20 mouse cellular contexts compared by ENCODE assay signal in genomic region chr1:150802642-150803041, GRCm38 (mm10).
"Had no signal": no experiment of that assay in that cellular context is flagged by ENCODE, and none has a peak within 500 bp of the region (broad histone marks: within the 10 kb centered on the region; RNA-seq: fewer than 3 reads in every experiment).

No protein-coding gene starts in this region.

- H3K4me3 ChIP-seq: limb, embryonic 12.5 days; limb, embryonic 15.5 days; neural tube, embryonic 13.5 days; stomach, embryonic 15.5 days had no signal

- H3K4me2 ChIP-seq: limb, embryonic 12.5 days; limb, embryonic 15.5 days; liver, embryonic 11.5 days; lung, embryonic 14.5 days; neural tube, embryonic 13.5 days; stomach, embryonic 15.5 days had no signal

- H3K4me1 ChIP-seq: limb, embryonic 12.5 days; limb, embryonic 15.5 days; neural tube, embryonic 13.5 days; stomach, embryonic 15.5 days had no signal

- H3K9ac ChIP-seq: limb, embryonic 12.5 days; limb, embryonic 15.5 days; liver, embryonic 14.5 days; liver, postnatal 0 days; lung, embryonic 14.5 days; neural tube, embryonic 13.5 days; stomach, embryonic 15.5 days had no signal

- H3K9me3 ChIP-seq: limb, embryonic 12.5 days; limb, embryonic 15.5 days; neural tube, embryonic 13.5 days; stomach, embryonic 15.5 days had no signal

- DNase-seq: kidney, adult 18-20 months; kidney, adult 9 months; kidney, postnatal 14 days; kidney, postnatal 4 days; left cerebral cortex, postnatal 4 days; liver, postnatal 0 days; lung, embryonic 14.5 days; right cerebral cortex, adult 18-20 months; right cerebral cortex, postnatal 14 days; spleen, adult 18-20 months; thymus, postnatal 25 days had no signal

- ATAC-seq: intestine, embryonic 16.5 days; liver, postnatal 0 days; lung, postnatal 0 days had no signal

- H3K27ac ChIP-seq: limb, embryonic 12.5 days; limb, embryonic 15.5 days; liver, embryonic 14.5 days; macrophage; neural tube, embryonic 13.5 days; stomach, embryonic 15.5 days had no signal

- H3K27me3 ChIP-seq: limb, embryonic 12.5 days; limb, embryonic 15.5 days; neural tube, embryonic 13.5 days; stomach, embryonic 15.5 days had no signal
